16 mouse cellular contexts compared by ENCODE assay signal in genomic region chr14:76223903-76224302, GRCm38 (mm10).
"Had no signal": no experiment of that assay in that cellular context is flagged by ENCODE, and none has a peak within 500 bp of the region (broad histone marks: within the 10 kb centered on the region; RNA-seq: fewer than 3 reads in every experiment).

No protein-coding gene starts in this region.

- H3K4me3 ChIP-seq: intestine, embryonic 15.5 days; left cerebral cortex, adult 2 months; limb, embryonic 10.5 days; liver, embryonic 15.5 days; midbrain, embryonic 15.5 days; neural tube, embryonic 12.5 days had no signal

- H3K27ac ChIP-seq: intestine, embryonic 15.5 days; left cerebral cortex, adult 2 months; limb, embryonic 10.5 days; liver, embryonic 15.5 days; midbrain, embryonic 15.5 days; neural tube, embryonic 12.5 days had no signal

- H3K9me3 ChIP-seq: intestine, embryonic 15.5 days; limb, embryonic 10.5 days; liver, embryonic 15.5 days; midbrain, embryonic 15.5 days; neural tube, embryonic 12.5 days had no signal

- H3K27me3 ChIP-seq: intestine, embryonic 15.5 days; liver, embryonic 15.5 days; midbrain, embryonic 15.5 days; neural tube, embryonic 12.5 days had no signal

- ATAC-seq: midbrain, embryonic 15.5 days had no signal

- H3K9ac ChIP-seq: intestine, embryonic 15.5 days; liver, embryonic 15.5 days; midbrain, embryonic 15.5 days; neural tube, embryonic 12.5 days had no signal

- H3K4me2 ChIP-seq: intestine, embryonic 15.5 days; liver, embryonic 11.5 days; liver, embryonic 15.5 days; midbrain, embryonic 15.5 days; neural tube, embryonic 12.5 days had no signal

- H3K36me3 ChIP-seq: intestine, embryonic 15.5 days; limb, embryonic 10.5 days; liver, embryonic 15.5 days; midbrain, embryonic 15.5 days; neural tube, embryonic 12.5 days had no signal

- DNase-seq: kidney, adult 9 months; kidney, postnatal 10 days; kidney, postnatal 4 days; lung, postnatal 36 days; retina, postnatal 1 day; right cerebral cortex, postnatal 4 days; spleen, adult 18-20 months; thymus, adult 2 months; thymus, postnatal 36 days had no signal
